Mouse (Mus musculus): ENCODE data around the gene Prex1. TPM values are rescaled to one million over a fixed set of nuclear protein-coding genes. Genes with fewer than 3 reads are reported as not detected.

Gene Prex1
- polyA plus RNA-seq, 1 experiment from 2014 or later = 12.4 TPM

DNA sequence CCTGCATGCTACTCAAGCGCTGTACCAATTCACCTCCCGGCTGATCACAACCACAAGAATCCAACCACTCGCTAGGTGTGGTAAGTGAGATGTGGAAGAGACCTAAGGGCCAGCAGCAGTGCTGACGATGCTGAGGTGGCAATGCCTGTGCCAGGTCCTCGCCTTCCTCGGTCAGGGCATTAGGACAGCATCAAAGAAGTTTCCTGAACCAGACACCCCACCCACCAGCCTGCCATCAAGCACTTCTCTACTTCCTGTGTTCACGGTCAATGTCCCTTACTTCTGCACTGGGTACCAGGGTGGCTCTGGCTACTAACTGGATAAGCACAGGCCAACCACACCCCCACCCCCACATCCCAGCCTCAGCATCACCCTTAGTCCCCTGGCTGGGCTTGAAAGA lies 91.0 kb downstream of the Prex1 start:
- H3K9ac ChIP-seq = no peak overlapping the region
- no peak for ATAC-seq (ENCODE audit: insufficient read depth, low FRiP score, low read depth)
- no peak overlapping the region for H3K27ac ChIP-seq
- no peaks in the 10 kb centered on the region for H3K27me3 ChIP-seq (replicated peaks)
- peaks cover 10% of the 10 kb centered on the region for H3K4me1 ChIP-seq
- H3K9me3 ChIP-seq = no peaks in the 10 kb centered on the region
- no peaks in the 10 kb centered on the region for H3K36me3 ChIP-seq
- 85% methylated on average over 7 of the region's 7 CpGs for WGBS
- no peak overlapping the region for H3K4me3 ChIP-seq (replicated peaks)
- no peak overlapping the region for H3K4me2 ChIP-seq

GRCm38 (mm10) chr2:166622079-166622478 lies 91.6 kb downstream of the Prex1 start:
- WGBS = 70% methylated on average over 6 of the region's 6 CpGs
- Histone ChIP-seq H3K27me3 (replicated peaks) (no peaks in the 10 kb centered on the region), H3K4me1 (peaks cover 10% of the 10 kb centered on the region), H3K36me3 (no peaks in the 10 kb centered on the region), H3K4me3 (replicated peaks) (no peak overlapping the region), H3K9me3 (no peaks in the 10 kb centered on the region), H3K9ac (no peak overlapping the region), H3K27ac (no peak overlapping the region), H3K4me2 (no peak overlapping the region)
- peak; percentile 25; the same call in 1 of the 2 replicates for ATAC-seq (ENCODE audit: insufficient read depth, low FRiP score, low read depth)

DNA sequence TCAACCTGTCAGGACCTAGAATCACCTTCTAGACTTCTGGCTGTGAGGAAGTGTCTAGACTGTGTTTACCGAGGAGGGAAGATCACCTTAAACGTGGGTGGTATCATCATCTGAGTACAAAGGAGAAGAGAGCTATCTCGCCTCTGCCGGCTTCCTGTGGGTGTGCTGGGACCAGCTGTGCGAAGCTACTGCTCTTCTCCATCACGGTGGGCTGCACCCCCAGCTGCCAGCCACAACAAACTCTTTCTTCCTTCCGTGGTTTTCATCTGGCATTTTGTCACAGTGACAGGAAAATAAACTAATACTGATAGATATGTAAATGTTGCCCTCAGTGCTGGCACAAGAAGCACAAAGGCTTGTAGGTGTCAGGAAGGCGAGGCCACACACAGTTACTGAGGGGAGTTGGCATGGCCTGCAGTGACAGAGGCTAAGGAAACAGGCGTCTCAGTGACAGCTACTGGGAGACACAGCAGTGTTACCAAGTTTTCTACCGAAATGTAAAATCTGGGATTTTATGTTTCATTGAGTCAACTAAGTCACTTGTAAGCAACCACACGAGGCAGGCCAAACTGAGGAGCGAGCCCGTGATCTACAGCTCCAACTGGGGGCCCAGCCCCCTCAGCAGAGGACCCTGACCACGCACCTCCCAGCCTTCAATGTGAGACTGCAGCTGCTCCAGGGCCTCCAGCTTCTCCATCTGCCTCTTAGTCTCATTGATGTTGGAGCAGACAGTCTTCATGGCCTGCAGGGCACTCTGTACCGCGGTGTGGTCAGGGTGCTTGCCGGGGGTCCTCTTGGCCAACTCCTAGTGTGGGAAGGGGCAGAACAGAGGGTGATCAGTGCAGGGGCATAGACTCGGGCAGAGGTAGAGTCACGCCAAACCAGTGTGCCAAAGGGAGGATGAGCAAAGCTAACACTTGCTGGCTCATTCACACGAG lies 92.8 kb downstream of the Prex1 start:
- no peaks in the 10 kb centered on the region for H3K27me3 ChIP-seq (replicated peaks)
- H3K4me1 ChIP-seq = peaks cover 10% of the 10 kb centered on the region
- no peak overlapping the region for H3K4me2 ChIP-seq
- no peaks in the 10 kb centered on the region for H3K36me3 ChIP-seq
- no peak overlapping the region for H3K9ac ChIP-seq
- H3K9me3 ChIP-seq = no peaks in the 10 kb centered on the region
- 56% methylated on average over 20 of the region's 20 CpGs for WGBS
- H3K27ac ChIP-seq = no peak overlapping the region
- H3K4me3 ChIP-seq (replicated peaks) = no peak overlapping the region
- ATAC-seq (ENCODE audit: insufficient read depth, low FRiP score, low read depth) = no peak

DNA sequence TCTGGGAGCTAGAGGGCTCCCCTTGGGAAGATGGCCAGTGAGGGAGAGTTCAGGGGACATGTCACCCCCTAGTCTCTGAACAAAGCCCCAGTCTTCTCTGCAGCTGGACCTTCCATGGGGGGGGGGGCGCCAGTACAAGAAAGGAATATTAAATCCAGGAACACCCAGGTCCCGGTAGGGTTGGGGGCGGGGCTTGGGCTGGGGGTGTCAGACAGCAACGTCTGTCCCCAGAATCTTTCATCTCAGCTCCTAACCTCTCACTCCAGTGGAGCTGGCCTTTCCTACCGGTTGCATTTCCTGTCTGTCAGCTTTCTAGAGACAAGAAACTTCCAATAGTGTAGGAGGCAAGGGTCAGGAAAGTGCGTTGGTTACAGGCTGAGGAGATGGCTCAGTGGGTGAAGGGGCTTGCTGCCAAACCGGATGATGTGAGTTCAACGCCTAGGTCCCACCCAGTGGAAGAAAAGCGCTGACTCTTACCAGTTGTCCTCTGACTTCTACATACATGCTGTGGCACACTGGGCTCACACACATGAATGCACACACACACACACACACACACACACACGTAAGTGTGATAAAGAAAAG lies 93.6 kb downstream of the Prex1 start:
- no peak overlapping the region for H3K4me2 ChIP-seq
- ATAC-seq (ENCODE audit: insufficient read depth, low FRiP score, low read depth) = no peak
- WGBS = 41% methylated on average over 10 of the region's 10 CpGs
- H3K27me3 ChIP-seq (replicated peaks) = no peaks in the 10 kb centered on the region
- H3K9ac ChIP-seq = no peak overlapping the region
- H3K4me3 ChIP-seq (replicated peaks) = no peak overlapping the region
- H3K27ac ChIP-seq = no peak overlapping the region
- no peaks in the 10 kb centered on the region for H3K36me3 ChIP-seq
- H3K4me1 ChIP-seq = peaks cover 10% of the 10 kb centered on the region
- H3K9me3 ChIP-seq = no peaks in the 10 kb centered on the region

DNA sequence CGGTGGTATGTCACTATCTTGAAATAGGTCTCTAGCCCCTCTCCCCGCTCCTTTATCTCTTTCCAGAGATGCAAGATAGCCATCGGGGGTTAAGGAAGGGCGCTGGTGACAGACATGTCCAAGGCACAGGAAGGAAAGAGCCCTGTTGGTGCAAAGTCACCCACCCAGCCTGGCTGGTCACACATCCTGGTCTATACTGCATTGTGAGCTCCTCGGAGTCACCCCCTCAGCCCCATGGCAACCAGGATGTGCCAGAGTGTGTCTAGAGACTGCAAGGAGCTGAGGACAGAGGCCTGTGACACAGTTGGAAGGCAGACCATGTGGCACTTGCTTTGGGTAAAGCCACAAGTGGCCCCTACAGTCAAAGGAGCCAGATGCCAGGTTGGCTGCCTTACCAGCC lies 94.4 kb downstream of the Prex1 start:
- Histone ChIP-seq H3K27me3 (replicated peaks) (no peaks in the 10 kb centered on the region), H3K4me3 (replicated peaks) (no peak overlapping the region), H3K4me2 (no peak overlapping the region), H3K36me3 (no peaks in the 10 kb centered on the region), H3K4me1 (peaks cover 10% of the 10 kb centered on the region), H3K9ac (no peak overlapping the region), H3K27ac (no peak overlapping the region), H3K9me3 (no peaks in the 10 kb centered on the region)
- no peak for ATAC-seq (ENCODE audit: insufficient read depth, low FRiP score, low read depth)
- WGBS = 86% methylated on average over 5 of the region's 5 CpGs

DNA sequence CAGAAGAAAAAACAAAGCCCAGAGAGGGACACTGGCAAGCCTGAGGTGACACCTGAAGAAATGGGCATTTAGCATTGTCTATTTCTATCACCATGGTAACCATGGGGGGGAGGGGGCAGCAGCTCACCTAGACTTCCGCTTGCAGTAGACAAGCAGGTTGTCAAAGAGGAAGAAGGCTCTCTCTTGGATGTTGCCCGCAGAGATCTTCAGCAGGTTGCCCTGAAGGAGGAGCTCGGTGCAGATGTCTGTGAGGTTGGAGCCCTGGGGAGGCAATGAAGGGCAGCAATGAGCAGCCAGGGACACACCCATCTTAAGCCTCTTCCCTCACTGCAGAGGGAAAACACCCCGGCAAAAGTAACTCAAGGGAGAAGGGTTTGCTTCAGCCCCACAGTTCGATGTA lies 95.9 kb downstream of the Prex1 start:
- Histone ChIP-seq H3K4me2 (no peak overlapping the region), H3K27ac (no peak overlapping the region), H3K9ac (no peak overlapping the region), H3K4me3 (replicated peaks) (no peak overlapping the region), H3K4me1 (0 out of 2 replicates have a peak, but pooled peaks cover 2% of the 10 kb centered on the region), H3K36me3 (no peaks in the 10 kb centered on the region), H3K27me3 (replicated peaks) (no peaks in the 10 kb centered on the region), H3K9me3 (no peaks in the 10 kb centered on the region)
- no peak for ATAC-seq (ENCODE audit: insufficient read depth, low FRiP score, low read depth)
- WGBS = 92% methylated on average over 5 of the region's 5 CpGs

- Histone ChIP-seq H3K27me3 (replicated peaks) (no peaks in the 10 kb centered on the region), H3K9me3 (no peaks in the 10 kb centered on the region), H3K36me3 (no peaks in the 10 kb centered on the region), H3K4me1 (0 out of 2 replicates have a peak, but pooled peaks cover 2% of the 10 kb centered on the region), H3K4me3 (replicated peaks) (no peak overlapping the region), H3K27ac (no peak overlapping the region), H3K4me2 (no peak overlapping the region), H3K9ac (no peak overlapping the region)
- 62% methylated on average over 2 of the region's 2 CpGs for WGBS
- no peak for ATAC-seq (ENCODE audit: insufficient read depth, low FRiP score, low read depth)
Observed at GRCm38 (mm10) chr2:166615338-166616075, 98.1 kb downstream of the Prex1 start.

DNA sequence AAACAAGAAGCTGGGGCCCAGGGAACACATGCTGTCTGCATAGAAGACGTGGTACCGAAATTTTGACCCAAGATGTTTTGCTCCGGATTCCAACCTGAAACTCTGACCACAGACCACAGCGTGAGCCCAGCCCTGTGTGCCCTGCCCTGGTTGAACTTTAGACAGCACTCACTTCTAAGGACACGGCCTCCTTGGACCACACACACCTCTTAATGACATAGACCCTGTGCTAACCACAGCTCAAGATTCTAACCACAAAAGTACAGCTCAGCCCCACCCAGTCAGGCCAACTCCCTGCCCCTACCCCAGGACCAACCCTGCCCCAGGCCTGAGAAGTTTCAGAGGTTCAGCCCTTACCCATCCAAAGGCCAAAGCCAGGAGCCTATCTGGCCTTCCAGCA lies 103.4 kb downstream of the Prex1 start:
- WGBS = 77% methylated on average over 5 of the region's 5 CpGs
- no peaks in the 10 kb centered on the region for H3K36me3 ChIP-seq
- peaks cover 9% of the 10 kb centered on the region for H3K4me1 ChIP-seq
- no peak overlapping the region for H3K9ac ChIP-seq
- H3K4me3 ChIP-seq (replicated peaks) = no peak overlapping the region
- H3K27me3 ChIP-seq (replicated peaks) = no peaks in the 10 kb centered on the region
- H3K27ac ChIP-seq = no peak overlapping the region
- ATAC-seq (ENCODE audit: insufficient read depth, low FRiP score, low read depth) = no peak
- no peaks in the 10 kb centered on the region for H3K9me3 ChIP-seq
- H3K4me2 ChIP-seq = no peak overlapping the region

- Histone ChIP-seq H3K4me1 (peaks cover 9% of the 10 kb centered on the region), H3K9me3 (no peaks in the 10 kb centered on the region), H3K36me3 (no peaks in the 10 kb centered on the region), H3K4me3 (replicated peaks) (no peak overlapping the region), H3K4me2 (no peak overlapping the region), H3K9ac (no peak overlapping the region), H3K27ac (peak overlapping the region; percentile 31; the same call in 1 of the 2 replicates), H3K27me3 (replicated peaks) (no peaks in the 10 kb centered on the region)
- 28% methylated on average over 8 of the region's 8 CpGs for WGBS
- no peak for ATAC-seq (ENCODE audit: insufficient read depth, low FRiP score, low read depth)
Observed at GRCm38 (mm10) chr2:166608509-166608908, 105.1 kb downstream of the Prex1 start.

- H3K27ac ChIP-seq = no peak overlapping the region
- H3K4me1 ChIP-seq = peaks cover 9% of the 10 kb centered on the region
- no peak for ATAC-seq (ENCODE audit: insufficient read depth, low FRiP score, low read depth)
- no peaks in the 10 kb centered on the region for H3K9me3 ChIP-seq
- no peaks in the 10 kb centered on the region for H3K36me3 ChIP-seq
- no peaks in the 10 kb centered on the region for H3K27me3 ChIP-seq (replicated peaks)
- H3K9ac ChIP-seq = no peak overlapping the region
- H3K4me3 ChIP-seq (replicated peaks) = no peak overlapping the region
- no peak overlapping the region for H3K4me2 ChIP-seq
- WGBS = 74% methylated on average over 17 of the region's 17 CpGs
Observed at GRCm38 (mm10) chr2:166606481-166607245, 107.0 kb downstream of the Prex1 start.

- Histone ChIP-seq H3K9me3 (no peaks in the 10 kb centered on the region), H3K4me3 (replicated peaks) (no peak overlapping the region), H3K4me1 (peaks cover 9% of the 10 kb centered on the region), H3K27ac (no peak overlapping the region), H3K9ac (no peak overlapping the region), H3K4me2 (no peak overlapping the region), H3K27me3 (replicated peaks) (no peaks in the 10 kb centered on the region), H3K36me3 (no peaks in the 10 kb centered on the region)
- ATAC-seq (ENCODE audit: insufficient read depth, low FRiP score, low read depth) = no peak
- WGBS = 66% methylated on average over 6 of the region's 6 CpGs
Observed at GRCm38 (mm10) chr2:166606053-166606452, 107.6 kb downstream of the Prex1 start.
